Mouse (Mus musculus): ENCODE results near the gene Myh13.

Myh13 gene

GRCm38 (mm10) chr11:67321358-67321757 is at the start of gene Myh13:
Gene Myh13 (plus strand): TSS chr11:67321658.
- no peak for DNase-seq

- no peak for DNase-seq
These were observed 44.8 kb upstream of the Myh13 start, which contains the start of gene Myh8 for GRCm38 (mm10) chr11:67276601-67277174. Gene Myh8 (plus strand): TSS chr11:67277124.

- no peak for DNase-seq
These were observed 28.0 kb upstream of the Myh13 start for GRCm38 (mm10) chr11:67293440-67293839.

GRCm38 (mm10) chr11:67313733-67314452 is 7.6 kb upstream of the Myh13 start:
- peak; percentile 50 for DNase-seq

GRCm38 (mm10) chr11:67326536-67326935 is 5.1 kb downstream of the Myh13 start:
- no peak for DNase-seq

GRCm38 (mm10) chr11:67344556-67344955 is 23.1 kb downstream of the Myh13 start:
- no peak for DNase-seq

DNA sequence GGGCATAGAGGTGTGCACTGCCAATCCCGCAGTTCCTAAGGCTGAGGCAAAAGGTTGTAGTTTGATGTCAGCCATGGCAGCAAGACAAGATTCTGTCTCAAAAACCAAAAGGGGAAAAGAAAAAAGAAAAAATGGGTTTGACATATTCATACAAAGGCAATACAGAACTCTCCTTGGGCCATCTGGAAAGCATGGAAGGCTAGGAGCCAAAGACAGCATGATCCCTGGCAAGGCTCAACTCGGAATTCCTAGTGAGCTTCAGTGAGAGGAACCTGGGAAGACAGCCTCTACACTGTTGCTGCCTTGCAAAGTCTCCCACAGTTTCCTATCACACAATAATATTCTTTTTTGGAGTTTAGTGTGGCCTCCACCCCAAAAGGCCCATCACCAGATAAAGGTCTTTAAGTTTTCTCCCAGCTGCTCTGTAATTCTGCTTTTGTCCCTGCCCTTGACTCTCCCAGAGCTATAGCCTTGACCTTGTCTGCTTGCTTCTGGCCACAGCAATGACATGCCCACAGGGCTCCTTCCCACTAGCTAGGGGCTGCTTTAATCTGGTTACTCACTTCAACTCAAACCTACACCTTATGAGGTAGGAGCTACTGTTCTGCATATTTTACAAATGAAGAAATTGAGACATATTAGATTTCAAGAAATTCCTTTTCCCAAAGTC is 23.9 kb downstream of the Myh13 start:
- no peak for DNase-seq

- no peak for DNase-seq
These were observed 24.4 kb downstream of the Myh13 start for GRCm38 (mm10) chr11:67345856-67346236.

DNA sequence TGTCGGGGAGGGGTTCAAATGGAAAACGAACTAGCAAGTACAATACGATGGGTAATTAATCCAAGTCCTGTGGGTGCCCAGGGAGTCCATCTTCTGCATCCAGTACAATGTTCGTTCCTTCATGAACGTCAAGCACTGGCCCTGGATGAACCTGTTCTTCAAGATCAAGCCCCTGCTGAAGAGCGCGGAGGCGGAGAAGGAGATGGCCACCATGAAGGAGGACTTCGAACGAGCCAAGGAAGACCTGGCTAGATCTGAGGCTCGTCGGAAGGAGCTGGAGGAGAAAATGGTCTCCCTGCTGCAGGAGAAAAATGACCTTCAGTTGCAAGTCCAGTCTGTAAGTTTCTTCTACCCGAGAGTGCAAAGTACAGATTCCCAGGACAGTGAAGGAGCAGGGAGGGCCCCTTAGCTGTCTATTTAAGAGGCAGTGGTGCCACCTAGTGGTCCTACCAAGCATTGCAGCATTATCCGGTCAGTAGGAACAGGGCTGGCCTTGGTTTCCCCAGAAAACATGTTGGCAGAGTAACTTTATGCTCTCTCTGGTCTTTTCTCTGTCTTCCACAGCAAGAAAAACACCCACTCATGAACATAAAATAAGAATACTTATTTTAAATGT is 28.8 kb downstream of the Myh13 start:
- peak; percentile 86 for DNase-seq

- peak; percentile 26 for DNase-seq
These were observed 31.6 kb downstream of the Myh13 start for GRCm38 (mm10) chr11:67353011-67353410.

- no peak for DNase-seq
These were observed 36.6 kb downstream of the Myh13 start for GRCm38 (mm10) chr11:67358031-67358430.

DNA sequence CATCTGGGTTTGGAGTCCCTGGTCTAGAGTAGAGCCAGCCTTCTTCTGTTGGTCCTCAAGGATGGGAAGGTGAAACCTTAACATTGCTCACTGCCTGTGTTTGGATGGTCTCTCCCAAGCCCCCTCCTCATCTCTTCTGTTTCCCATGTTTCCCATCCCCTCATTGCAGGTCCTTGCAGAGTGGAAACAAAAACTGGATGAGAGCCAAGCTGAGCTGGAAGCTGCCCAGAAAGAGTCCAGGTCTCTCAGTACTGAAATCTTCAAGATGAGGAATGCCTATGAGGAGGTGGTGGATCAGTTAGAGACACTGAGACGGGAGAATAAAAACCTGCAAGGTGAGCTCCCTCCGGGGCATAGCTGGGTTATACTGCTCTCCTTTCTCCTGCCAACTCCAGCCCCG is 40.8 kb downstream of the Myh13 start:
- DNase-seq: no peak

DNA sequence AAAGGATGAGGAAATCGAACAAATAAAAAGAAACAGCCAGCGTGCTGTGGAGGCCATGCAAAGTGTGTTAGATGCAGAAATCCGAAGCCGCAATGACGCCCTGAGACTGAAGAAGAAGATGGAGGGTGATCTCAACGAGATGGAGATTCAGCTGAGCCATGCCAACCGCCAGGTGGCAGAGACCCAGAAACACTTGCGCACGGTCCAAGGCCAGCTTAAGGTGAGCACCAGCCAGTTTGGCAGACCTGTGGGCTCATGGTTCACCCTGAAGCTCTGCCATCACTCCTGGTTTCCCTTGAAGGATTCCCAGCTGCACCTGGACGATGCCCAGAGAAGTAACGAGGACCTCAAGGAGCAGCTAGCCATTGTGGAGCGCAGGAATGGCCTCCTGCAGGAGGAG is 43.1 kb downstream of the Myh13 start:
- no peak for DNase-seq

- DNase-seq: no peak
These were observed 43.7 kb downstream of the Myh13 start for GRCm38 (mm10) chr11:67364986-67365721.

GRCm38 (mm10) chr11:67366936-67367335 is 45.5 kb downstream of the Myh13 start:
- DNase-seq: no peak

GRCm38 (mm10) chr11:67373333-67373732 is 51.9 kb downstream of the Myh13 start:
- DNase-seq: peak; percentile 61

- DNase-seq: peak; percentile 57
These were observed 54.9 kb downstream of the Myh13 start for GRCm38 (mm10) chr11:67376308-67376707.

DNA sequence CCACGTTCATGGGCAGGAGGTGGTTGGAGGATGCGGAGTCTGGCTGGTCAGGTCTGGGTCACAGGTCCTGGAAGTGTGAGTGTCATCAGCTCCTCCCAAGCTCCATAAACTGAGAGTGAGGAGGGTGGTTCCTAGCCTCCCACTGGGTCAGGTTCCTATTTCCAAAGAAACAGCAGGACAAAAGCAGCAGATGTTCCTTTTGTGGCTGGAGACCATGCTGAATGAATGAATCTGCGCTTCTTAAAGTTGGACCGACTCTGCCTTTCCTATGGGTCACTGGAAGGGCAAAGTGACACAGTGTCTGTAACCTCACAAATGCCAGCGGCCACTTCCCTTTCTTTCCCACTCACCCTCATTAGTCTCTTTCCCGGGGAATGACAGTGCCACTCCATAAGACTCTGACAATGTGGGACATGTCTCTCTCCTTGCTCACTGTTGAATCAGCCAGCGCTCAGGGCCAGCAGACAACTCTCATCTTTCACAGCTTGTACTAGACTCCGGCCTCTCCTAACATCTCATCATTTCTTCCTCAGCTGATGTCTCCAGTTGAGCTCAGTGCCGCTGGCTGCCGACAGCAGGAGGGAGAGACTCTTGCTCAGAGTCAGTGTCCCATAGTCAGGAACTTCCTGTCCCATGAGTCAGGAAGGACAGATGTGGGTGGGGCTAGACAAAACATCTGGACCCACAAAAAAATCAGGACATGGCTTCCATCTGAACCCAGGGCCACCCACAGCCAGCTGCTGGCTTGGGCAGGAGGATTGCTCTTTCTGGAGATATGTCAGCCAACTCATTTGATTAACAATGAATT is 58.4 kb downstream of the Myh13 start:
- DNase-seq: peak; percentile 51

GRCm38 (mm10) chr11:67381833-67382232 is 60.4 kb downstream of the Myh13 start:
- DNase-seq: no peak

GRCm38 (mm10) chr11:67384653-67385052 is 63.2 kb downstream of the Myh13 start:
- no peak for DNase-seq

- peak; percentile 12 for DNase-seq
These were observed 65.5 kb downstream of the Myh13 start for GRCm38 (mm10) chr11:67386815-67387415.
